Mouse (Mus musculus): ENCODE results near the gene Gabpa.

Gabpa gene

GRCm38 (mm10) chr16:84834745-84835440 is at the start of gene Gabpa:
TSS of gene Gabpa (plus strand) at chr16:84834925.
- peak; percentile 96 for DNase-seq (ENCODE audit: low spot score)

GRCm38 (mm10) chr16:84784966-84785365 is 49.8 kb upstream of the Gabpa start:
- no peak for DNase-seq (ENCODE audit: low spot score)

DNA sequence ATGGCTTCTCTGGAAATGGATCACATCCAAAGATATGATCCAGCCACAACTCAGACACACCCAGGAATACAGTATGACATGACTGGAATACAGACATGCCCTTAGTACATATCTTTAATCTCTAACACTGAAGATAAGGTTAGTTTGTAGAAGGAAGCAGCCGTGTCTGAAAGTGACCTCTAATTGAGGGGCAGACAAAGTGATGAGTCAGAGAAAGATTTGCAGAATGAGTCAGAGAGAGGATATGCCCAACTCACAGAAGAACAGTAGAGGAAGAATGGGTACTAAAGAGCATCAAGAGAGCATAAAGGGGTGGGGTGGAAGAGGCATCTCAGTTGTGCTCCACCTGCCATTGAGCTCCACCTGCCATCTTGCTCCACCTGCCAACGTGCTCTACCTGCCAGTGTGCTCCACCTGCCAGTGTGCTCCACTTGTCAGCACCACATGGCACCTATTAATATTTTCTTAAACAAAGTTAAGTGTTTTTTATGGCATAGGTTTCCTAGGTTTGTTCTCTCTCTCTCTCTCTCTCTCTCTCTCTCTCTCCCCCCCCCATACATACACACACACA is 44.0 kb upstream of the Gabpa start:
- no peak for DNase-seq (ENCODE audit: low spot score)

DNA sequence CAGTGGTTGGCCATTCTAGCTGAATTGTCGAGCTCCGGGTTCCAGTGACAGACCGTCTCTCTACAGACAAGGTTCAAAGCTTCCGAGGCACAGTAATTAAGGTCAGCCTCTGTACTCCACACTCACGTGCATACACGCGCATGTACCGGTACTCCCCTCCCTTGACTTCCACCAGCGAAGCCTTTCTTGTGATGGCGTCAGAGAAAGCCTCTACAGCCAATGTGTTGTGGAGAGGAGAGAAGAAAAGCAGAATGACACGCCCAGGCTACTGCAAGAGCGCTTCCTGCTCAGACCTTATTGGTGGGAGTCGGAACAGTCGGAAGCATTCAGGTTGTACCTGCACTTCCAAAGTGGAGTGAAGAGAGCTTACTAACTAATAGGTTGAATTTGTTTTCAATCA is 41.3 kb upstream of the Gabpa start:
- DNase-seq (ENCODE audit: low spot score): no peak

- DNase-seq (ENCODE audit: low spot score): no peak
Observed at GRCm38 (mm10) chr16:84795337-84795736, 39.4 kb upstream of the Gabpa start.

GRCm38 (mm10) chr16:84796678-84797077 is 38.0 kb upstream of the Gabpa start:
- no peak for DNase-seq (ENCODE audit: low spot score)

DNA sequence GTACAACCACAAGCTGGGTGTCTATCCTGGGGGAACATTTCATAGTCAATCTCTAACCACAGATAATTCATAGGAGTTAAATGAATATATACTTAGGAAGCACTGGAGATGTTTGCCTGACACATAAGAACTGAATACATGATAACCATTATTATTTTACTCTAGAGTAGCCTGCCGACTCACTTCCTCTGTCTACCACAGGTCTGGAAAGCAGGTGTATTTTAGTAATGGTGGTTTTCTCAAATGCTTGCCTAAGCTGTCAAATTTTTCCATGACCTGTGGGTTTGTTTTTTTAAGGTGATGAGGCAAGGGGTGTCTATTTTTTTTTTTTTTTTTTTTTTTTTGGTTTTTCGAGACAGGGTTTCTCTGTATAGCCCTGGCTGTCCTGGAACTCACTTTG is 34.7 kb upstream of the Gabpa start:
- no peak for DNase-seq (ENCODE audit: low spot score)

- DNase-seq (ENCODE audit: low spot score): no peak
Observed at GRCm38 (mm10) chr16:84802217-84802616, 32.5 kb upstream of the Gabpa start.

DNA sequence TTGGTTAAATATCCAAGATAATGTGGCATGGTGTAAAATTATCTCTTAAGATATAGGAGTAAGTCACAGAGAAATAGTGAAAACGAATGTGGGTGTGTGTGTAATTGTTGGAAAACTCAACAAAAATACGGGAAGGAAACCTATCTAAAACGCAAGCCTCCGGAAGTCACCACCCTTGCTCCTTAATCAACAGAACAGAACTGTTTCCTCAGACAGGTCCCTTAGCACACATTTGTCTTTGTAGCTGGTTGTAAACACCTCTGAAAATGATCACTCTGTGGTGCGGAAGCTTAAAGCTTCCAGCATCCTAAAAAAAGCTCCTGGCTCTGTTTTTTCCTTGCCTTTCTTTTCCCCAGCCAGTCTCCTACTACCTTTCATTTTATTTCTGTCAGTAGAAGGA is 29.9 kb upstream of the Gabpa start:
- no peak for DNase-seq (ENCODE audit: low spot score)

DNA sequence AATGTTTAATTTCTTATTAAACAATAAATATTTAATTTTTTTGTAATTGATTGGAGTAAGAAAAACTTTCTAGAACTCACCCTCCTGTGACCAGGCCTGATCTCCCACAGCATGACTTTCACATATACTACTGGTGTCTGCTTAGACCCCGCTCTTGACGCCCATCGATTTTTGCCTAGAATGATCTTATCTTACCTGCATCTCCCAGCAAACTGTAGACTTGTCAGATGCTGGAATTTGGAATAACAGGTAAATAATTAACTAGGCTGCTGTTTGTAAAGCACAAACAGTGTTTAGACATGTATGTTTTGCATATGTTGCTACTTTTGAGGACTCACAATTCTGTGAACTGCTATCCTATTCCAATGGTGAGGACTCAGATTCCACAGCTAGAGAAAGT is 28.6 kb upstream of the Gabpa start:
- DNase-seq (ENCODE audit: low spot score): no peak

DNA sequence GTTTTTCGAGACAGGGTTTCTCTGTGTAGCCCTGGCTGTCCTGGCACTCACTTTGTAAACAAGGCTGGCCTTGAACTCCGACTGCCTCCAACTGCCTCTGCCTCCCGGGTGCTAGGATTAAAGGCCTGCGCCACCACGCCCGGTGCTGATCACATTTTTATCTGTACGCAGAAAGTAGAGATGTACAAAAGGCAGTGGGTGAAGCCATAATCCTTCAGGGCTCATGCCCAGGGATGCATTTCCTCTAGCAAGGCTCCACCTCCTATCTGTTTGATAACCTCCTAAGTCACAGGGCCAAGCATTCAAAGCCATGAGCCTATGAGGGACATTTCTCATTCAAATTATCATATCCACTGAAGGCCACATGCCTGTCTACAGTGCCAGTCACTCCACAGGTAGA is 26.9 kb upstream of the Gabpa start:
- DNase-seq (ENCODE audit: low spot score): no peak

GRCm38 (mm10) chr16:84810254-84810653 is 24.5 kb upstream of the Gabpa start:
- DNase-seq (ENCODE audit: low spot score): no peak

DNA sequence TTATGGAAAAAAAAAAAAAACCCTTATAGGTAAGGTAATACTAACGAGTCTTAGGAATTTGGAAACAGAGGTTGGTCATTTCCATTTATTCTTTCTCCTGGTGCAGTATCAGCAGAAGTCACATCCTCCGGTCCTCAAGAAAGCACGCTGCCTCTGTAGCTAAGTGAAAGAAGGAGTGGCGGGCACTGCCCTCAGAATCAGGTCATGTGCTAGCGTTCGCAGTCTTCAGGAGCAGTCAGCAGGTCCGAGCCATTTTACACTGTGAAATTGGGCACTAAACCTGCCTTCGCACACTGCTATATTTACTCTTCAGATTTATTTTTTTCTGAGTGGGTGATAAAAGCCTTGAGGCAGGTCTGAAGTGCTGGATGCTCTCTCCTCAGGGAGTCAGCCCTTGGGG is 20.9 kb upstream of the Gabpa start:
- no peak for DNase-seq (ENCODE audit: low spot score)

GRCm38 (mm10) chr16:84814511-84814910 is 20.2 kb upstream of the Gabpa start:
- no peak for DNase-seq (ENCODE audit: low spot score)

- DNase-seq (ENCODE audit: low spot score): peak; percentile 23
Observed at GRCm38 (mm10) chr16:84817423-84817822, 17.3 kb upstream of the Gabpa start.

- DNase-seq (ENCODE audit: low spot score): no peak
Observed at GRCm38 (mm10) chr16:84825009-84825408, 9.7 kb upstream of the Gabpa start.

GRCm38 (mm10) chr16:84831696-84832095 is 3.0 kb upstream of the Gabpa start:
- no peak for DNase-seq (ENCODE audit: low spot score)

GRCm38 (mm10) chr16:84832736-84833135 is 2.0 kb upstream of the Gabpa start:
- no peak for DNase-seq (ENCODE audit: low spot score)

- DNase-seq (ENCODE audit: low spot score): no peak
Observed at GRCm38 (mm10) chr16:84834344-84834743, 381 bp upstream of the Gabpa start.

DNA sequence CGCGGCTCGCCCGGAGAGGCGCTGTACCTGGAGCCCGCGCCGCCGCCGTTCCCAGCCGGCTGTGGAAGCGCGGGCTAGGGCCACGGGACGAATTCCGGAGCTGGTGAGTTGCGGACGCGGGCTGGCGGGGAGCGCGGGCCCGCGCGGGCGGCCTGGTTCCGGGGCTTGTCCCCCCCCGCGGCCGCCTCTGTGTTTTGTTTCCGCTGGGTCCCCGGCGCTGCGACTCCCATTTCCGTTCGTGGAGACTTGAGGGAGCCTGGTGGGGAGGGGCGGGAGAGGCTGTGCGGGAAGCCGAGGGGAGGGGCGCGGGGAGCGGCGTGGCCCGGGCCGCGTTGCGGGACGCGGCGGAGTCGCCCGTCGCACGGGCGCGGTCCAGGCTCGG is 707 bp downstream of the Gabpa start, which contains the start of gene Atp5j:
Gene Atp5j (minus strand): TSS at position 185 of the 382 bp plus-strand sequence.
- peak; percentile 65 for DNase-seq (ENCODE audit: low spot score)

GRCm38 (mm10) chr16:84835823-84836743 is 1.4 kb downstream of the Gabpa start:
- peak; percentile 56 for DNase-seq (ENCODE audit: low spot score)

DNA sequence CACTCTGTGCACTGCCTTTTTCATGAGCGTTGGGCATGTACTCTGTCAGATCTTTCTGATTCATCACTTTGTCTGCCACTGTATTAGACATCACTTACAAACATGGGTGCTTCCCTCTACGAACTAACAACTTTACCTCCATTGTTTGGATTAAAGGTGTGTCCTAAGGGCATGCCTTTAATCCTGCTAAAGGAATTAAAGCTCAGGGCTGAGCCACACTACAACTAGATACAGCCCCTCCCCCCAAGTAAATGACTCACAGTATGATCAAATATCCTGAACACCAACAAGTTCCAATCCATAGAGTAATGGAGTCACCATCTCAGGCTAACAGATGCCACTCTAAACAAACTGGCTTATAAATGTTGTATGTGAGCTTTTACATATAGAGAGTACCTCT is 3.9 kb downstream of the Gabpa start:
- no peak for DNase-seq (ENCODE audit: low spot score)

- DNase-seq (ENCODE audit: low spot score): no peak
Observed at GRCm38 (mm10) chr16:84853492-84853891, 18.8 kb downstream of the Gabpa start.

Measured in MN1 (cell line).